Comparison of ENCODE assay signal across 8 mouse cellular contexts in genomic region chr3:115815168-115815567, GRCm38 (mm10).
A peak's percentile ranks its signal among the peaks of the same experiment; 100 is the strongest.
DNase-seq lines count a peak whose midpoint lies in the region; ATAC-seq lines count a peak whose summit lies in the region.

No protein-coding gene starts in this region.

- WGBS in heart, embryonic 13.5 days = 8% methylated on average over 4 of the region's 4 CpGs
- WGBS in liver, embryonic 12.5 days (ENCODE audit: insufficient replicate concordance) = 19% methylated on average over 4 of the region's 4 CpGs
- 47% methylated on average over 4 of the region's 4 CpGs for WGBS in stomach, embryonic 16.5 days

- H3K36me3 ChIP-seq in heart, embryonic 13.5 days = no peaks in the 10 kb centered on the region
- no peaks in the 10 kb centered on the region for H3K36me3 ChIP-seq in liver, embryonic 12.5 days
- no peaks in the 10 kb centered on the region for H3K36me3 ChIP-seq in stomach, embryonic 16.5 days (ENCODE audit: control insufficient read depth, insufficient read depth, low read length)

- H3K27me3 ChIP-seq in heart, embryonic 13.5 days (replicated peaks) = no peaks in the 10 kb centered on the region
- no peaks in the 10 kb centered on the region for H3K27me3 ChIP-seq in liver, embryonic 12.5 days (replicated peaks)
- H3K27me3 ChIP-seq in stomach, embryonic 16.5 days (ENCODE audit: control insufficient read depth, insufficient read depth, low read length) = no peaks in the 10 kb centered on the region

- DNase-seq in kidney, adult 11 months = peak; percentile 8
- no peak for DNase-seq in kidney, postnatal 10 days
- DNase-seq in frontal cortex, adult 2 months (ENCODE audit: extremely low spot score in 1 of 2, low spot score in 1 of 2) = no peak
- no peak for DNase-seq in layer of hippocampus, postnatal 14 days (ENCODE audit: low spot score in 2 of 2)
- no peak for DNase-seq in left cerebral cortex, adult 18-20 months (ENCODE audit: low spot score in 2 of 2)

- peak overlapping the region; percentile 33 for H3K9ac ChIP-seq in heart, embryonic 13.5 days
- H3K9ac ChIP-seq in liver, embryonic 12.5 days = no peak overlapping the region
- no peak overlapping the region for H3K9ac ChIP-seq in stomach, embryonic 16.5 days (ENCODE audit: low read length)

- H3K4me2 ChIP-seq in heart, embryonic 13.5 days = peak overlapping the region; percentile 47
- H3K4me2 ChIP-seq in liver, embryonic 12.5 days = peak overlapping the region; percentile 58
- no peak overlapping the region for H3K4me2 ChIP-seq in stomach, embryonic 16.5 days (ENCODE audit: low read depth, low read length)

- H3K9me3 ChIP-seq in heart, embryonic 13.5 days = no peaks in the 10 kb centered on the region
- H3K9me3 ChIP-seq in liver, embryonic 12.5 days (replicated peaks) = no peaks in the 10 kb centered on the region
- H3K9me3 ChIP-seq in stomach, embryonic 16.5 days (replicated peaks; ENCODE audit: control insufficient read depth, low read length) = no peaks in the 10 kb centered on the region

- H3K27ac ChIP-seq in heart, embryonic 13.5 days (replicated peaks) = peak overlapping the region; percentile 90
- H3K27ac ChIP-seq in liver, embryonic 12.5 days = peak overlapping the region; percentile 78
- H3K27ac ChIP-seq in stomach, embryonic 16.5 days (ENCODE audit: low read length) = peak overlapping the region; percentile 60

- peaks cover 50% of the 10 kb centered on the region for H3K4me1 ChIP-seq in heart, embryonic 13.5 days
- H3K4me1 ChIP-seq in liver, embryonic 12.5 days = peaks cover 57% of the 10 kb centered on the region
- 0 out of 2 replicates have a peak, but pooled peaks cover 3% of the 10 kb centered on the region for H3K4me1 ChIP-seq in stomach, embryonic 16.5 days (ENCODE audit: control insufficient read depth, insufficient read depth, low read length)

- no peak overlapping the region for H3K4me3 ChIP-seq in heart, embryonic 13.5 days
- H3K4me3 ChIP-seq in liver, embryonic 12.5 days = peak overlapping the region; percentile 10; the same call in 1 of the 2 replicates
- no peak overlapping the region for H3K4me3 ChIP-seq in stomach, embryonic 16.5 days (replicated peaks; ENCODE audit: low read length)

- ATAC-seq in heart, embryonic 13.5 days (ENCODE audit: extremely low read depth, insufficient number of reproducible peaks, low FRiP score, low TSS enrichment) = no peak
- peak; percentile 69 for ATAC-seq in liver, embryonic 12.5 days
- no peak for ATAC-seq in stomach, embryonic 16.5 days (ENCODE audit: insufficient read depth, low FRiP score)
